Mouse (Mus musculus): ENCODE measurements at regions not wholly inside any gene's neighbourhood (a gene's known extent, or its start where the extent isn't known, plus 50 kb on each side); places are given as distances from the start of the nearest gene placed in this dataset.

DNA sequence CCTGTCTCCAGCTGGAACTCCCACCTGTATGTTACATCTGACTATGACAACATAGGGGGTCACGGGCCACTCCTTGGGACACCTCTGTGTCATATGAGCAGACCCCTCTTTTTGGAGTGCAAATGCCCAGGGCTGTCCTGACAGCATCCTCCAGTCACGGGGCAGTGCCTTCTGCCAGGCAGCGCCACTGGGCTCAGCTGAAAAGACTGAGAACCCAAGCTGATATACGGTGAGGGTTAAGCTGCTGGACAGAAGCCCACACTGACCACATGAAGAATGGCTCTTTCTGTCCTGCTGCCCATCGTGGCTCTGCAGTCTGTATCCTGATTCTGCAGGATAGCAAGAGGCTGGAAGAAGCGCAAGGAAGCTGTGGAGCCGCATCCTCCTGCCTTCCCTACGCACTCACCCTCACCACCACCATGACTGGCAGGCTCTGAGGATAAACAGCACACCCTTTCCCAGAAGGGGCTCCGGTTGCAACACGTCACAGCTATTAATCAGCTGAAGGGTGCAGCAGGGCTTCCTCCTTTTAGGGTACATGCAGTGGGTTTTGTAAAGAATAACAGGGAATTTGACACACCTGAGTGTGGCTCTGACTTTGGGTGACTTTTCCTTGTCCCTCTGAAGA lies 93.9 kb upstream of the Arntl start:
- TF ChIP-seq MYOG (IDR thresholded peaks at IDR 0.05; ENCODE audit: control insufficient read depth in 1 of 3, insufficient read depth in 1 of 3, insufficient read length in 2 of 3, low read depth in 2 of 3) = no peak
- TF ChIP-seq MYOD1 (IDR thresholded peaks at IDR 0.05; ENCODE audit: control insufficient read depth in 1 of 3, insufficient read length in 2 of 3, low read depth in 2 of 3) = no peak
- no peak for TF ChIP-seq POLR2A (IDR thresholded peaks at IDR 0.05; ENCODE audit: insufficient read length, low read depth)
- no peak for TF ChIP-seq POLR2AphosphoS2 (IDR thresholded peaks at IDR 0.05; ENCODE audit: insufficient read length, low read depth)
